Comparison of ENCODE assay signal across 14 mouse cellular contexts in the genomic region with DNA sequence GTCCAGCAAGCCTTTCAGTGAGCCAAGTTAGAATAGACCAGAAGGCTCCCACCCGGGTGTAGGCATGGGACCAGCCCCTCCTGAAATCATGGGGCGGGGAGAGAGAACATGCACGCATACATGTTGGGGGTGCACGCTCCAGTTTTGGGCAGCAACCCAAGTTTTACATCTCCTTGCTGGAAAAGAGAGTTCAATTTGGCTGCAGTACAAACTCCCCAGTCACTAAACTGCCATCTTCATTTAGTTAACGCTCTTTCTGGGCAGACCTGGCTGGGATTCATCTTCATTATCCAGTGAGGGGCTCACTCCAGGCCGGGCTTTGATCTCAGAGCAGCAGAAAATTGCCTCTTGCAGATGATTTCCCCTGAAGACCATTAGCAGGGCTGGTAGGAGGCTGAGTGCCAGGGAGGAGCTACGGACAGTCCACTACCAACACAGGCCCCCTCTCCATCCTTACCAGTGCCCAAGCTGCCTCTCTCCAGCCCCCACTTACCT.
DNase-seq lines count a peak whose midpoint lies in the region; ATAC-seq and TF ChIP-seq lines count a peak whose summit lies in the region.
"Had no signal": no experiment of that assay in that cellular context is flagged by ENCODE, and none has a peak within 500 bp of the region (broad histone marks: within the 10 kb centered on the region; RNA-seq: fewer than 3 reads in every experiment).

No protein-coding gene starts in this region.

- H3K9ac ChIP-seq in stomach, embryonic 16.5 days (ENCODE audit: low read length) = no peak overlapping the region
- H3K9ac ChIP-seq: embryonic facial prominence, embryonic 13.5 days; heart, embryonic 15.5 days had no signal

- H3K4me2 ChIP-seq in stomach, embryonic 16.5 days (ENCODE audit: low read depth, low read length) = no peak overlapping the region
- H3K4me2 ChIP-seq: embryonic facial prominence, embryonic 13.5 days; heart, embryonic 15.5 days had no signal

- no peak for TF ChIP-seq POLR2A in thymus, adult 2 months (IDR thresholded peaks at IDR 0.05; ENCODE audit: control insufficient read depth, extremely low read depth, insufficient read depth, low read length, poor library complexity)

- H3K4me1 ChIP-seq in stomach, embryonic 16.5 days (ENCODE audit: control insufficient read depth, insufficient read depth, low read length) = peaks cover 33% of the 10 kb centered on the region
- no peaks in the 10 kb centered on the region for H3K4me1 ChIP-seq in thymus, adult 2 months (replicated peaks; ENCODE audit: control insufficient read depth, insufficient read depth, low read length)

- no peaks in the 10 kb centered on the region for H3K36me3 ChIP-seq in stomach, embryonic 16.5 days (ENCODE audit: control insufficient read depth, insufficient read depth, low read length)
- no peaks in the 10 kb centered on the region for H3K36me3 ChIP-seq in thymus, adult 2 months (ENCODE audit: control insufficient read depth, insufficient read depth, low read length)
- H3K36me3 ChIP-seq: embryonic facial prominence, embryonic 13.5 days; heart, embryonic 15.5 days had no signal

- no peak overlapping the region for H3K27ac ChIP-seq in stomach, embryonic 16.5 days (ENCODE audit: low read length)
- no peak overlapping the region for H3K27ac ChIP-seq in thymus, adult 2 months (ENCODE audit: control insufficient read depth, insufficient read depth, low read length)
- H3K27ac ChIP-seq: embryonic facial prominence, embryonic 13.5 days; heart, embryonic 15.5 days had no signal

- no peak for TF ChIP-seq CTCF in thymus, adult 2 months (IDR thresholded peaks at IDR 0.05; ENCODE audit: borderline replicate concordance, control insufficient read depth, extremely low read depth, insufficient read depth, low read length, poor library complexity)

- DNase-seq in cerebellum, adult 11 months = peak; percentile 37
- DNase-seq in left cerebral cortex, postnatal 4 days = peak; percentile 90
- no peak for DNase-seq in left cerebral cortex, adult 8-10 months (ENCODE audit: low spot score in 2 of 2)
- peak; percentile 24 for DNase-seq in right cerebral cortex, postnatal 4 days
- DNase-seq in right cerebral cortex, adult 2 months (ENCODE audit: low spot score in 2 of 2) = no peak
- no peak for DNase-seq in thymus, adult 2 months
- DNase-seq: kidney, adult 11 months; kidney, postnatal 4 days; lung, adult 2 months had no signal

- intact Hi-C loops in left cerebral cortex, postnatal 4 days (cut with DNase I) = no loop called here

- no peak for ATAC-seq in cerebellum, adult (ENCODE audit: insufficient number of reproducible peaks, low FRiP score, low TSS enrichment)
- peak; percentile 39; the same call in 1 of the 2 replicates for ATAC-seq in stomach, embryonic 16.5 days (ENCODE audit: insufficient read depth, low FRiP score)
- ATAC-seq: activated CD4-positive, CD25-positive, alpha-beta regulatory T cell, adult 4 months had no signal

- no peak overlapping the region for H3K4me3 ChIP-seq in stomach, embryonic 16.5 days (replicated peaks; ENCODE audit: low read length)
- no peak overlapping the region for H3K4me3 ChIP-seq in thymus, adult 2 months (ENCODE audit: control insufficient read depth, insufficient read depth, low read length)
- H3K4me3 ChIP-seq: embryonic facial prominence, embryonic 13.5 days; heart, embryonic 15.5 days had no signal

- H3K9me3 ChIP-seq in stomach, embryonic 16.5 days (replicated peaks; ENCODE audit: control insufficient read depth, low read length) = no peaks in the 10 kb centered on the region
- H3K9me3 ChIP-seq: embryonic facial prominence, embryonic 13.5 days; heart, embryonic 15.5 days had no signal

- no peaks in the 10 kb centered on the region for H3K27me3 ChIP-seq in stomach, embryonic 16.5 days (ENCODE audit: control insufficient read depth, insufficient read depth, low read length)
- no peaks in the 10 kb centered on the region for H3K27me3 ChIP-seq in thymus, adult 2 months (ENCODE audit: control insufficient read depth, insufficient read depth, low read length)
- H3K27me3 ChIP-seq: embryonic facial prominence, embryonic 13.5 days had no signal

- 43% methylated on average over 7 of the region's 7 CpGs for WGBS in stomach, embryonic 16.5 days
- WGBS in thymus, adult 2 months = 84% methylated on average over 7 of the region's 7 CpGs

Comparison
In these comparisons a context has a peak if more than half of its experiments do, and no peak if none do; other contexts are left out.
1. DNase-seq: peak in cerebellum, adult 11 months (single experiment), left cerebral cortex, postnatal 4 days (single experiment) and right cerebral cortex, postnatal 4 days (single experiment); none in left cerebral cortex, adult 8-10 months (0 of 2), right cerebral cortex, adult 2 months (0 of 2) and thymus, adult 2 months (single experiment).